In genomic region chr9:79885244-79886210, GRCm38 (mm10) we compare ENCODE assay signal across 8 mouse cellular contexts.
DNase-seq lines count a peak whose midpoint lies in the region; ATAC-seq and TF ChIP-seq lines count a peak whose summit lies in the region.

No protein-coding gene starts in this region.

- POLR2A ChIA-PET in Patski (lab: Charles Lee): no interaction called here

- no peak for DNase-seq in hindbrain, embryonic 10.5 days (ENCODE audit: low spot score)
- DNase-seq in Patski (ENCODE audit: low read depth, low spot score): no peak
- no peak for DNase-seq in ovary, postnatal 36 days (ENCODE audit: low spot score)
- DNase-seq in frontal cortex, adult 2 months (ENCODE audit: extremely low spot score in 1 of 2, low spot score in 1 of 2): no peak
- DNase-seq in urinary bladder, postnatal 4 days (ENCODE audit: low spot score in 2 of 2): no peak

- H3K9me3 ChIP-seq in hindbrain, embryonic 16.5 days (ENCODE audit: control insufficient read depth, low read length): no peaks in the 10 kb centered on the region
- no peaks in the 10 kb centered on the region for H3K9me3 ChIP-seq in hindbrain, embryonic 10.5 days
- no peaks in the 10 kb centered on the region for H3K9me3 ChIP-seq in intestine, embryonic 16.5 days (ENCODE audit: control insufficient read depth, low read length)

- WGBS in hindbrain, embryonic 16.5 days: 74% methylated on average over 11 of the region's 11 CpGs
- WGBS in hindbrain, embryonic 10.5 days: 84% methylated on average over 11 of the region's 11 CpGs
- 62% methylated on average over 11 of the region's 11 CpGs for WGBS in intestine, embryonic 16.5 days

- TF ChIP-seq CTCF in Patski (IDR thresholded peaks at IDR 0.05): peak; percentile 52

- CTCF ChIA-PET in Patski (lab: Charles Lee): interaction anchor here (0.9 to 1.0 kb wide), 2 partner anchors 20 to 138 kb away, joined by 3 read pairs; no protein-coding TSS in a partner anchor

- H3K4me3 ChIP-seq in hindbrain, embryonic 16.5 days (ENCODE audit: low read length): no peak overlapping the region
- no peak overlapping the region for H3K4me3 ChIP-seq in hindbrain, embryonic 10.5 days
- no peak overlapping the region for H3K4me3 ChIP-seq in intestine, embryonic 16.5 days (ENCODE audit: low read length)

- in situ Hi-C loops in Patski (cut with MboI; ENCODE audit: low pct_unique_long_range_greater_than_20kb): loop anchor here (25.0 kb wide), 1 partner anchor 102 kb away; no protein-coding TSS in a partner anchor

- H3K27me3 ChIP-seq in hindbrain, embryonic 16.5 days (replicated peaks; ENCODE audit: control insufficient read depth, insufficient read depth, low read length): no peaks in the 10 kb centered on the region
- H3K27me3 ChIP-seq in hindbrain, embryonic 10.5 days (ENCODE audit: insufficient read depth, poor library complexity, severe bottlenecking): no peaks in the 10 kb centered on the region
- H3K27me3 ChIP-seq in Patski: no peaks in the 10 kb centered on the region
- no peaks in the 10 kb centered on the region for H3K27me3 ChIP-seq in intestine, embryonic 16.5 days (replicated peaks; ENCODE audit: control insufficient read depth, insufficient read depth, low read length)

- H3K4me1 ChIP-seq in hindbrain, embryonic 16.5 days (ENCODE audit: control insufficient read depth, insufficient read depth, low read depth, low read length): no peaks in the 10 kb centered on the region
- peaks cover 8% of the 10 kb centered on the region for H3K4me1 ChIP-seq in hindbrain, embryonic 10.5 days (replicated peaks)
- H3K4me1 ChIP-seq in intestine, embryonic 16.5 days (ENCODE audit: control insufficient read depth, insufficient read depth, low read length): no peaks in the 10 kb centered on the region

- H3K9ac ChIP-seq in hindbrain, embryonic 16.5 days (ENCODE audit: low read depth, low read length): no peak overlapping the region
- no peak overlapping the region for H3K9ac ChIP-seq in intestine, embryonic 16.5 days (ENCODE audit: low read depth, low read length)

- no peak overlapping the region for H3K27ac ChIP-seq in hindbrain, embryonic 16.5 days (ENCODE audit: low read depth, low read length)
- H3K27ac ChIP-seq in hindbrain, embryonic 10.5 days: no peak overlapping the region
- H3K27ac ChIP-seq in intestine, embryonic 16.5 days (ENCODE audit: low read length): 0 out of 2 replicates have a peak overlapping the region, but pooled peaks have one; percentile 15

- no peaks in the 10 kb centered on the region for H3K36me3 ChIP-seq in hindbrain, embryonic 16.5 days (ENCODE audit: control insufficient read depth, insufficient read depth, low read length)
- no peaks in the 10 kb centered on the region for H3K36me3 ChIP-seq in hindbrain, embryonic 10.5 days
- no peaks in the 10 kb centered on the region for H3K36me3 ChIP-seq in intestine, embryonic 16.5 days (ENCODE audit: control insufficient read depth, insufficient read depth, low read length)

- no peak overlapping the region for H3K4me2 ChIP-seq in hindbrain, embryonic 16.5 days (ENCODE audit: low read length)
- H3K4me2 ChIP-seq in intestine, embryonic 16.5 days (ENCODE audit: low read depth, low read length): no peak overlapping the region

- peak; percentile 10; the same call in 1 of the 2 replicates for ATAC-seq in hindbrain, embryonic 16.5 days
- ATAC-seq in Patski: no peak
- peak; percentile 46; the same call in 1 of the 2 replicates for ATAC-seq in intestine, embryonic 16.5 days
- ATAC-seq in megakaryocyte progenitor cell, adult 5-6 weeks (replicated peaks; ENCODE audit: poor library complexity): peak; percentile 90
